Mouse (Mus musculus) neural tube, embryonic 13.5 days (tissue): ENCODE data around the gene Kcnip1. TPM values are rescaled to one million over a fixed set of nuclear protein-coding genes. Genes with fewer than 3 reads are reported as not detected.

Experiments
- ATAC-seq: fragments of 200-750 bp; cut with Nextera tagmentation; 2 replicates; pipeline ENCODE4 v1.8.0; 2017; ENCODE audit warnings: low read depth, mild to moderate bottlenecking, moderate TSS enrichment, moderate library complexity
- H3K27ac ChIP-seq: fragments of 300-500 bp; sonication (generic); replicated peaks from 2 replicates; pipeline ENCODE4 v1.5.1; 2015; ENCODE audit warnings: moderate library complexity, mild to moderate bottlenecking, inconsistent platforms
- H3K27me3 ChIP-seq: fragments of 300-500 bp; sonication (generic); 2 replicates; pipeline ENCODE4 v1.6.1; 2015; ENCODE audit warnings: mild to moderate bottlenecking, inconsistent platforms
- H3K36me3 ChIP-seq: fragments of 300-500 bp; sonication (generic); 2 replicates; pipeline ENCODE4 v1.6.1; 2015; ENCODE audit warnings: mild to moderate bottlenecking, inconsistent platforms
- H3K4me1 ChIP-seq: fragments of 300-500 bp; sonication (generic); replicated peaks from 2 replicates; pipeline ENCODE4 v1.6.1; 2015; ENCODE audit warnings: inconsistent platforms
- H3K4me2 ChIP-seq: fragments of 300-500 bp; sonication (generic); 2 replicates; pipeline ENCODE4 v1.6.1; 2015; ENCODE audit warnings: inconsistent platforms, mild to moderate bottlenecking, moderate library complexity
- H3K4me3 ChIP-seq: fragments of 300-500 bp; sonication (generic); 2 replicates; pipeline ENCODE4 v1.5.1; 2015; ENCODE audit warnings: mild to moderate bottlenecking, inconsistent platforms
- H3K9ac ChIP-seq: fragments of 300-500 bp; sonication (generic); 2 replicates; pipeline ENCODE4 v1.6.1; 2015; ENCODE audit warnings: moderate library complexity, mild to moderate bottlenecking, inconsistent platforms
- H3K9me3 ChIP-seq: fragments of 300-500 bp; sonication (generic); 2 replicates; pipeline ENCODE4 v1.6.1; 2016; ENCODE audit warnings: inconsistent platforms
- WGBS: fragments of 180-500 bp; shearing (Covaris S2); methylation state at CpG from one replicate; pipeline ENCODE4 v1.1.7; 2015; 5-methylcytosine and 5-hydroxymethylcytosine counted together
- polyA plus RNA-seq: library from polyadenylated mRNA; unstranded; fragments of >200 nt; fragmentation: Nextera tagmentation; extraction: Ambion mirVana; gene quantifications from 2 replicates; pipeline ENCODE4 v1.2.1, GENCODE M21; 2015

The Kcnip1 gene
- polyA plus RNA-seq, 1 experiment from 2014 or later, result 83.2 TPM

DNA sequence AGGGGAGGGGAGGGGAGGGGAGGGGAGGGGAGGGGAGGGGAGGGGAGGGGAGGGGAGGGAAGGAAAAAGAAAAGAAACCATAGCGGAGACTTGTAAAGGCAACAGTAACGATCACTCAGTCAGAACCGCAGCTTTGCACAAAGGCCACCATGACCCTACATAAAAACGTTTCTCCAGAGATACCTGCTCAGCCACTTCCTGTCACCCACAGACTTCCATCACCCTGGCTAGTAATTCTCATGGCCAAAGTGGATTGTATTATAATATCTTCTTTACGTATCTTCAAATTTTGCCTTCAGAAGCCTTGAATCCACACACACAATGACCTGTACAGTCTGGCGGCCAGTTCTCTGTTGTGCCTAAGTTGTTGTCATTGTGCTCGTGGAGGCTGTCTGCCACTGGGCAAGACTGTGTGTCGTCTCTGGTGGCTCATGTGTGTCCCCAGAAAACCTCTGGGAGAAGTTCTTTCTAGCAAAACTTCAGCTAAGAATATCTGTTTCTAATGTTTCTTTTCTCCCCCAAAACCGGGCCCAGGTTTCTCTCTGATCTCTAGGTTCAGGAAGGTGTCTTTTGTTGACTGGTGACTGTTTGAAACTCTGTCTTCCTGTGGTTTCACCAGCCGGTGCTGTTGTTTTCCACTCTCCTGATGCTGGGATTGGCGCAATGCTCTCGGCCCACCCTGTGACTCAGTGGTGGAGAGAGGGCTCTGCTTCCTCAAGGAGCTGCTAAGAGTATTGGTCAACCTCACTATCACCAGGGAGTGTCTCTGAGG, 16.6 kb upstream of the Kcnip1 start:
- no peak for ATAC-seq
- H3K4me1 ChIP-seq, result no peaks in the 10 kb centered on the region
- H3K27ac ChIP-seq, result no peak overlapping the region; the same call in 1 of the 2 replicates
- H3K9me3 ChIP-seq, result no peaks in the 10 kb centered on the region
- no peak overlapping the region for H3K4me2 ChIP-seq
- 78% methylated on average over 12 of the region's 12 CpGs for WGBS
- H3K4me3 ChIP-seq, result no peak overlapping the region
- no peaks in the 10 kb centered on the region for H3K27me3 ChIP-seq
- no peaks in the 10 kb centered on the region for H3K36me3 ChIP-seq
- no peak overlapping the region for H3K9ac ChIP-seq

DNA sequence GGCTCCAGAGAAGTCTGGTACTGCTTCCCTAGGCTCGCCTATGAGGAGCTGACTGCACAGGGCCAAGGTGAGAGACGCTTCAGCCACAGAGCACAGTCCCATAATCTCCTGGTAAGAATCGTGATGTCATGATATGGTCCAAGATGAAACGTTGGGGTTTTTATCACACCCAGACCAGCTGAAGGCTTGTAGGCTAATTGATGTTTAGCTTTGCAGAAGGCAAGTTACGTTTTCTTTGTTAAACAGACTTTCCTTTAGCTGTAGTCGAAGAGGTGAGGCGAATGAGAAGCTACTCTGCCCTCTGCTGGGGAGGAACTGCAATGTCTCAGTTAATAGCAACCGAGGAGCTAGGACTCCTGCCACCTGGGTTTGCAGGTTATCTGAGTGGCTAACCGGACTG, 15.8 kb upstream of the Kcnip1 start:
- no peak overlapping the region for H3K4me3 ChIP-seq
- H3K27ac ChIP-seq, result no peak overlapping the region
- WGBS, result 47% methylated on average over 9 of the region's 9 CpGs

DNA sequence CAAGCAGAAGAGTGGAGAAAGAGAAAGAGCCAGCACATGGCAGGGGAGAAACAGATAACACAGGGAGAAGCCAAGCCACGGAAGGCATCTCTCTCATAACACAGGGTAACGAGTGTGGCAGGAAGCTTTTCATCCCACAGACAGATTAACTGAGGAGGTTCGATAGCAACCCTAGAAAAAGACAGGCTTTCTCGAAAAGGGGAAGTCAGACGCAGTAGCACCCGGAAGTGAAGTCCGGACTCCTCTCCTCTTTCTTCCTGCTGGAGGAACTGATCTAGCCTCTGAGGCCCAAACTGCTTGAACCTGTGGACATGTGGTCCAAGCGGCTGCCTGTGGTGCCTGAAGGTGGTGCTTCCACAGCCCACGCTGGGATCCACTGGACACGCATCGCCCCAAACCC, 15.3 kb upstream of the Kcnip1 start:
- WGBS, result 89% methylated on average over 11 of the region's 11 CpGs
- no peak overlapping the region for H3K4me2 ChIP-seq
- no peak overlapping the region for H3K4me3 ChIP-seq
- H3K4me1 ChIP-seq, result no peaks in the 10 kb centered on the region
- H3K9ac ChIP-seq, result no peak overlapping the region
- H3K27me3 ChIP-seq, result no peaks in the 10 kb centered on the region
- no peaks in the 10 kb centered on the region for H3K36me3 ChIP-seq
- no peak for ATAC-seq
- H3K9me3 ChIP-seq, result no peaks in the 10 kb centered on the region
- H3K27ac ChIP-seq, result no peak overlapping the region

More for the DNA sequence above, 15.8 kb upstream of the Kcnip1 start:
- 0 out of 2 replicates have a peak, but pooled peaks have one; percentile 40 for ATAC-seq
- Histone ChIP-seq H3K27me3 (no peaks in the 10 kb centered on the region), H3K9ac (no peak overlapping the region), H3K36me3 (no peaks in the 10 kb centered on the region), H3K4me2 (no peak overlapping the region), H3K9me3 (no peaks in the 10 kb centered on the region), H3K4me1 (no peaks in the 10 kb centered on the region)

DNA sequence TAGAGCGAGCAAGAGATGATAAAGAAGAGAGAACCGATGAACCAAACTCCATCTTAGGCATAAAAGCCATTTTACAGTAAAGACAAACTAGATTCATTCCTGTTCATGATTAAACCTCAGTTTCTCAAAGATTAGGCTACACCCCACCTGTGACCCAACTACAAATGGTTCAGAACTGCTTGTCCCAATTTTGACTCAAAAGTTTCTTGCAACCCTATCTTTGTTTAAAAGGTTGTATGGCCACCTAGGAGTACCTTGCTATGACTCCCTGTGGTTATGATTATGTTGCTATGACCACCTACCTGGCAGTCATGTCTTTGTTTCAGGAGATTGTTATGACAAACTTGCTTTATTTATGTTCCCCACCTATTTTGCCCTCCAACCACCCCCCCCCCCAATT, 14.7 kb upstream of the Kcnip1 start:
- Histone ChIP-seq H3K27ac (no peak overlapping the region), H3K9me3 (no peaks in the 10 kb centered on the region), H3K36me3 (no peaks in the 10 kb centered on the region), H3K4me1 (no peaks in the 10 kb centered on the region), H3K9ac (no peak overlapping the region), H3K4me3 (no peak overlapping the region), H3K4me2 (no peak overlapping the region), H3K27me3 (no peaks in the 10 kb centered on the region)
- ATAC-seq, result no peak
- 90% methylated on average over 2 of the region's 2 CpGs for WGBS

DNA sequence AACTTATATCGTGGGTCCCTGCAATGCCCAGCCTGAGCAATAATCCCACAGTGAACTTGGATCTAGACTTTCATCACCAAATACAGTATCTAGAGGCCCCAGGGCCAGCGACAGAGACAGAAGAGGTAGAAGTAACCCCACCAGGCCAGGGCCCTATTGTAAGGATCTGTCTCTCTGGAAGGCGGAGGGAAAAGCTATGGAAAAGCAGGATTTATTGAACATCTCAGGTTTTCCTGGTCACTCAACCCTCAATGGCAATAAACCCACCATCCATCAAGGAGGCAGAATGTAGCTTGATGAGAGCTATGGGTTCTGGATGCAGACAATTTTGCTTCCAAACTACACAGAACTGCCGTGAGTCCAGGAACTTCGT, 9.6 kb upstream of the Kcnip1 start:
- Histone ChIP-seq H3K4me3 (no peak overlapping the region), H3K36me3 (no peaks in the 10 kb centered on the region), H3K4me2 (no peak overlapping the region), H3K27me3 (no peaks in the 10 kb centered on the region), H3K9me3 (no peaks in the 10 kb centered on the region), H3K9ac (no peak overlapping the region), H3K4me1 (peaks cover 8% of the 10 kb centered on the region), H3K27ac (no peak overlapping the region)
- ATAC-seq, result no peak
- WGBS, result 78% methylated on average over 5 of the region's 5 CpGs

DNA sequence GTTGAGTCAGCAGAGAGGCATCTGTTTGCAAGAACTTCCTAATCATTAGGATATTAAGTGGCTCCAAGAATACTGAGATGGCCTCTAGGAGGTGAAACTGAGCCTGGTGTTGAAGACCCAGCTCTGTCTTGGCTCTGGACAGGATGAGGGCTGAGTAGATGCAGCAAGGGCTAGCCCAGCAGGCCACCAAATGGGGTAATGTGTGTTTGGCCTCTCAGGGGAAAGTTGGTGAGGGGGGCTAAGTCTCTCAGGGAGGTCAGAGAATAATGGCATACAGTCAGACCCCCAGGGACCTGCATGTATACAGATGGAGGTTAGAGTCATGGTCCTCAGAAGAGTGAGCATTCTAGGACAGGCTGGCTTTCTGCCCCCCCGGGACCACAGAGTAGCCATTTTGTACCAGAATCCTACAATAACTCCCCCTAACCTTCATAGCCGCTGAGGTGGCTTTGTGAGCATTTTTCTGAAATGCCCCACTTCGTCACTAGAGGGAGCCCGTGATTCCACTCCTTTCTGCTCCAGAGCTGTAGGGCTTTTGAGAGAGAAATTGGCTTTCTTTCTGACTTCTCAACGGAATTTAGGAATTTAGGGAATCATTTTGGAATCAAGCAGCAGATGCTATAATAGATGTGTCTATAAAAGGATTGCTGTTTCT, 9.1 kb upstream of the Kcnip1 start:
- Histone ChIP-seq H3K9ac (no peak overlapping the region), H3K36me3 (no peaks in the 10 kb centered on the region), H3K9me3 (no peaks in the 10 kb centered on the region), H3K4me1 (peaks cover 8% of the 10 kb centered on the region), H3K4me3 (no peak overlapping the region), H3K27me3 (no peaks in the 10 kb centered on the region), H3K27ac (no peak overlapping the region), H3K4me2 (no peak overlapping the region)
- ATAC-seq, result no peak
- 7% methylated on average over 5 of the region's 5 CpGs for WGBS

DNA sequence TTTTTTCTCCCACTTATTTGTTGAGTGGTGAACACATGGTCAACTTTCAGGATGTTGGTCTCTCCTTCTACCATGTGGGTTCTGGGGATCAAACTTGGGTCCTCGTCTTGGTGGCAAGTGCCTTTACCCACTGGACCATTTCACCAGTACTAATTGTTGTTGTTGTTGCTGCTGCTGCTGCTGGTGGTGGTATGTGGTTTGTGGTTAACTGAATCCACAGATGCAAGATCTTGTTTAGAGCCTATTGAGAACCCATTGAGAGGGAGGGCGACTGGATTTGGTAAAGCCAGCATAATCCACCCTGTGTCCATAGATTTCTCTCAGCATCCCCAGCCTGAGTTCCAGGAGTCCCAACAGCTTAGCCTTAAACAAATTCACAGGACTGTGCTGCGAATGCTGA, 7.5 kb upstream of the Kcnip1 start:
- Histone ChIP-seq H3K27me3 (no peaks in the 10 kb centered on the region), H3K9me3 (no peaks in the 10 kb centered on the region), H3K36me3 (no peaks in the 10 kb centered on the region), H3K4me2 (no peak overlapping the region), H3K4me1 (peaks cover 8% of the 10 kb centered on the region), H3K27ac (no peak overlapping the region), H3K4me3 (no peak overlapping the region), H3K9ac (no peak overlapping the region)
- ATAC-seq, result no peak
- 80% methylated on average over 3 of the region's 3 CpGs for WGBS

DNA sequence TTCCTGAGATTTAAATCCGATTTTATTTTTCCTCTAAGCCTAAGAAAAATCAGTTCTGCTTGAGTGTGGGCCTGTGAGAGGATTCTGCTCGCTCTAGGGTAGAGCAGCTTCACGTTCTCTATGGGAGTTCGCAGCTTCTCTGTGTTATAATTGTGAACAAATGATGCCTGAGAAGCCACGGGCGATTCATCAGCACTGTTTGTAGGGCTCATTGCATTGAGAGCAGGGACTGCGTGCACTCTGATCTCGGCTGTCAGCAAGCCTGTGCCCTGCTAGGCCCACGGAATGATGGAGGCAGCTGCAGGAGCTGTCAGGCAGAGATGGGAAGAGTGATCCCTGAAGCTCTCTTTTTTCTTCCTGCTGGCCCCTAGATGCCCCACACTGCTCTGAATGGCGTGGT, 5.3 kb upstream of the Kcnip1 start:
- no peak overlapping the region for H3K4me2 ChIP-seq
- WGBS, result 51% methylated on average over 10 of the region's 10 CpGs
- H3K9ac ChIP-seq, result no peak overlapping the region
- no peak overlapping the region for H3K4me3 ChIP-seq
- H3K27ac ChIP-seq, result 0 out of 2 replicates have a peak overlapping the region, but pooled peaks have one; percentile 28
- H3K27me3 ChIP-seq, result no peaks in the 10 kb centered on the region
- H3K9me3 ChIP-seq, result no peaks in the 10 kb centered on the region
- peaks cover 14% of the 10 kb centered on the region for H3K4me1 ChIP-seq
- no peak for ATAC-seq
- H3K36me3 ChIP-seq, result no peaks in the 10 kb centered on the region

DNA sequence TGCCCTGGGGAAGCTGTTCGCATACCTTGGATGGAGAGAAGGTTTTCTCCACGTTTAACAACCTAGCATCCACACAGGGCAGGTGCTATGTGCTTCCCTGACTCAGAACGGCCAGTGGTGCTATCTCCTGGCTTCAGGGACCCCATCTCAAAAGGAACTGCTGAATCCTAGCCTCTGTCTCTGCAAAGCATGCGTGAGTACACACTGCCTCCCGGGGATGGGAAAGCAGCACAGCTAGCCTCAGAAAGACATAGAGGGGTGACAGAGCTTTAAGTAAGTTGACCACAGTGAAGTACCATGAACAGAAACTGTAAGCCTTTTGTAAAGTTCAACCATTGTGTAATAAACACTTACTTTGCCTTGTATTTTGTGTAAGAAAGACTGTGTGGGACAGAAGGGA, 544 bp upstream of the Kcnip1 start:
- WGBS, result 67% methylated on average over 5 of the region's 5 CpGs
- H3K36me3 ChIP-seq, result no peaks in the 10 kb centered on the region
- H3K27me3 ChIP-seq, result 0 out of 2 replicates have a peak, but pooled peaks cover 2% of the 10 kb centered on the region
- no peak for ATAC-seq
- H3K4me3 ChIP-seq, result no peak overlapping the region
- no peak overlapping the region for H3K27ac ChIP-seq
- no peaks in the 10 kb centered on the region for H3K9me3 ChIP-seq
- H3K9ac ChIP-seq, result no peak overlapping the region
- H3K4me1 ChIP-seq, result peaks cover 26% of the 10 kb centered on the region
- peak overlapping the region; percentile 42; the same call in 1 of the 2 replicates for H3K4me2 ChIP-seq

DNA sequence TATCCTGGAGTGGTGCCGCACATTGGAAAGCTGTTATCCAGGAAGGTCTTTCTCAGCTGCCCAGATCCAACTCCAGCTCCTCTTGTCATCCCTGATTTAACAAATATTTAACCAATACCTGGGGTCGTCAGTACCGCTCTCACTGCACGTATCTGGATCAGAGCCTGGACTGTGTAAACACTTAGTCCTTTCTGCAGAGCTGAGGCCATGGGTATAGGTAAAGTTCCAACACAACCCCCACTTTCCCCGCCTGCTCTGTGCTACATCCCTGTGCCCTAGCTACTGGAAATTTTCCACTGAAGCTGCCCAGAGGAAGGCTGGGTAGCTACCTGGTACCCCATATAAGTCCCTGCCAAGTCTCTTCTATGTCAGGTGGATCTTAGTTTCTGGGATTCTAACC, 3.0 kb downstream of the Kcnip1 start:
- 0 out of 2 replicates have a peak, but pooled peaks cover 2% of the 10 kb centered on the region for H3K27me3 ChIP-seq
- H3K4me1 ChIP-seq, result peaks cover 23% of the 10 kb centered on the region
- no peak for ATAC-seq
- H3K36me3 ChIP-seq, result no peaks in the 10 kb centered on the region
- H3K4me2 ChIP-seq, result no peak overlapping the region
- H3K9ac ChIP-seq, result no peak overlapping the region
- H3K4me3 ChIP-seq, result no peak overlapping the region
- 79% methylated on average over 5 of the region's 5 CpGs for WGBS
- H3K27ac ChIP-seq, result no peak overlapping the region
- H3K9me3 ChIP-seq, result no peaks in the 10 kb centered on the region

DNA sequence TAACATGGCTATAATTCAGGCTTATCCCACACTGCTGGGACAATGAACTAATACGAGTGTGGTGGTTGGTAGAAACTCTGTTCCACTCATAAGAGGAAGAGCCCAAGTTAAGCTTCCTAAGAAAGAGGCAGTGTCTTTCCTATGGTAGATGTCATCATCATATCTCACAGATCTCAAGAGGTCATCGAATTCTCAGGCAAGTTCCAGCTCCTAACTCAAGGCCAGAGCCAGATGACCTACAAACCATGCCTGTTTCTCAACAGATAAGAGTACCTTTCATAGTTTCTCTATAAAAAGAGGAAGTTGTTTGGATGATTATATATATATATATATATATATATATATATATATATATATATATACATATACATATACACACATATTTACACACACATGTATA, 6.4 kb downstream of the Kcnip1 start:
- H3K9me3 ChIP-seq, result no peaks in the 10 kb centered on the region
- ATAC-seq, result no peak
- no peak overlapping the region for H3K9ac ChIP-seq

DNA sequence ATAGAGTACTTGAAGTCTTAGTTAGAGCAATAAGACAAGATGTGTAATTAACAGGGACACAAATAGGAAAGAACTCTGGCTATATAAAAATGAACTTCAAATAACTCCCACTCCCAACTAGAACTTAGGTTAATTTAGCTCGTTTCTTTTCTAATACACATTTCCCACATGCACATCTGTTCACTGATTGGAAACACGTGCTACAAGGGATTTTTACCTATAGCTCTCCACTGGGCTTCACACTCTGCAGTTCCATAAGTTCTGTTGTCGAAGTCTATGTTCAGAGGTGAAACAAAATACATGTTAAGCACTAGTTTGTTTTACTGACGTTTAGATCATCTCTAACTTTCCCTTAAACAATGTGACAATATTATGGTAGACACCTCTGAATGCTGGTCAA, 12.8 kb downstream of the Kcnip1 start:
- H3K9me3 ChIP-seq, result no peaks in the 10 kb centered on the region
- H3K27me3 ChIP-seq, result no peaks in the 10 kb centered on the region
- H3K4me3 ChIP-seq, result no peak overlapping the region
- H3K4me1 ChIP-seq, result no peaks in the 10 kb centered on the region
- no peak overlapping the region for H3K9ac ChIP-seq
- no peak overlapping the region for H3K4me2 ChIP-seq
- WGBS, result 82% methylated on average over 4 of the region's 4 CpGs
- H3K36me3 ChIP-seq, result no peaks in the 10 kb centered on the region
- no peak for ATAC-seq
- no peak overlapping the region for H3K27ac ChIP-seq

More for the DNA sequence above, 6.4 kb downstream of the Kcnip1 start:
- no peaks in the 10 kb centered on the region for H3K27me3 ChIP-seq
- 0 out of 2 replicates have a peak, but pooled peaks cover under 1% of the 10 kb centered on the region for H3K4me1 ChIP-seq
- 80% methylated on average over 2 of the region's 2 CpGs for WGBS
- no peaks in the 10 kb centered on the region for H3K36me3 ChIP-seq
- no peak overlapping the region for H3K27ac ChIP-seq
- H3K4me2 ChIP-seq, result no peak overlapping the region
- no peak overlapping the region for H3K4me3 ChIP-seq
